Comparison of ENCODE assay signal across 10 mouse cellular contexts in genomic region chr7:27801137-27801536, GRCm38 (mm10). TPM values are rescaled to one million over a fixed set of nuclear protein-coding genes. Genes with fewer than 3 reads are reported as not detected.
DNase-seq lines count a peak whose midpoint lies in the region; ATAC-seq and TF ChIP-seq lines count a peak whose summit lies in the region.
"Had no signal": no experiment of that assay in that cellular context is flagged by ENCODE, and none has a peak within 500 bp of the region (broad histone marks: within the 10 kb centered on the region; RNA-seq: fewer than 3 reads in every experiment).

No protein-coding gene starts in this region.

- no peaks in the 10 kb centered on the region for H3K27me3 ChIP-seq in embryonic facial prominence, embryonic 14.5 days (replicated peaks; ENCODE audit: control insufficient read depth, insufficient read depth, low read length)
- no peaks in the 10 kb centered on the region for H3K27me3 ChIP-seq in embryonic facial prominence, embryonic 10.5 days (replicated peaks; ENCODE audit: low read depth, poor library complexity, severe bottlenecking)
- H3K27me3 ChIP-seq in kidney, postnatal 0 days (ENCODE audit: insufficient read depth, low read length) = no peaks in the 10 kb centered on the region
- no peaks in the 10 kb centered on the region for H3K27me3 ChIP-seq in E14TG2a.4 (ENCODE audit: insufficient read depth, low read length)
- H3K27me3 ChIP-seq: lung, embryonic 15.5 days had no signal

- H3K4me1 ChIP-seq in embryonic facial prominence, embryonic 14.5 days (ENCODE audit: control insufficient read depth, insufficient read depth, low read length) = peaks cover 8% of the 10 kb centered on the region
- H3K4me1 ChIP-seq in embryonic facial prominence, embryonic 10.5 days = peaks cover 34% of the 10 kb centered on the region
- H3K4me1 ChIP-seq in kidney, postnatal 0 days (replicated peaks; ENCODE audit: insufficient read depth, low read length) = 0 out of 2 replicates have a peak, but pooled peaks cover 3% of the 10 kb centered on the region
- H3K4me1 ChIP-seq in E14TG2a.4 (replicated peaks; ENCODE audit: low read depth, low read length) = peaks cover 21% of the 10 kb centered on the region

- H3K9me3 ChIP-seq in embryonic facial prominence, embryonic 14.5 days (ENCODE audit: control insufficient read depth, low read length) = no peaks in the 10 kb centered on the region
- H3K9me3 ChIP-seq in embryonic facial prominence, embryonic 10.5 days = 0 out of 2 replicates have a peak, but pooled peaks cover 6% of the 10 kb centered on the region
- no peaks in the 10 kb centered on the region for H3K9me3 ChIP-seq in kidney, postnatal 0 days (replicated peaks; ENCODE audit: low read length)
- H3K9me3 ChIP-seq in E14TG2a.4 (ENCODE audit: low read length) = peaks cover 21% of the 10 kb centered on the region
- H3K9me3 ChIP-seq: lung, embryonic 15.5 days had no signal

- 0 out of 2 replicates have a peak, but pooled peaks cover 3% of the 10 kb centered on the region for H3K36me3 ChIP-seq in embryonic facial prominence, embryonic 14.5 days (ENCODE audit: control insufficient read depth, insufficient read depth, low read length)
- peaks cover 3% of the 10 kb centered on the region; the same call in 1 of the 2 replicates for H3K36me3 ChIP-seq in embryonic facial prominence, embryonic 10.5 days (replicated peaks)
- no peaks in the 10 kb centered on the region for H3K36me3 ChIP-seq in kidney, postnatal 0 days (ENCODE audit: insufficient read depth, low read length)
- peaks cover 2% of the 10 kb centered on the region for H3K36me3 ChIP-seq in E14TG2a.4 (ENCODE audit: insufficient read depth, low read length)
- H3K36me3 ChIP-seq: lung, embryonic 15.5 days had no signal

- H3K4me3 ChIP-seq in embryonic facial prominence, embryonic 14.5 days (ENCODE audit: low read depth, low read length) = no peak overlapping the region
- H3K4me3 ChIP-seq in embryonic facial prominence, embryonic 10.5 days = no peak overlapping the region
- H3K4me3 ChIP-seq in kidney, postnatal 0 days (replicated peaks; ENCODE audit: low read depth, low read length) = no peak overlapping the region
- no peak overlapping the region for H3K4me3 ChIP-seq in E14TG2a.4 (replicated peaks; ENCODE audit: low read length)
- H3K4me3 ChIP-seq: lung, embryonic 15.5 days had no signal

- 59% methylated on average over 2 of the region's 2 CpGs for WGBS in embryonic facial prominence, embryonic 14.5 days
- 57% methylated on average over 2 of the region's 2 CpGs for WGBS in embryonic facial prominence, embryonic 10.5 days
- 59% methylated on average over 2 of the region's 2 CpGs for WGBS in kidney, postnatal 0 days

- no peak overlapping the region for H3K4me2 ChIP-seq in embryonic facial prominence, embryonic 14.5 days (ENCODE audit: low read depth, low read length)
- H3K4me2 ChIP-seq in kidney, postnatal 0 days (ENCODE audit: low read length) = no peak overlapping the region
- H3K4me2 ChIP-seq: lung, embryonic 15.5 days had no signal

- peak; percentile 17 for DNase-seq in embryonic facial prominence, embryonic 14.5 days (ENCODE audit: low spot score)
- no peak for DNase-seq in embryonic facial prominence, embryonic 10.5 days (ENCODE audit: low spot score)
- peak; percentile 12 for DNase-seq in kidney, postnatal 0 days (ENCODE audit: low spot score)
- no peak for DNase-seq in kidney, postnatal 10 days
- DNase-seq in embryo, embryonic 10.5 days (ENCODE audit: low spot score) = peak; percentile 34
- no peak for DNase-seq in thymus, postnatal 4 days
- DNase-seq in ovary, postnatal 14 days (ENCODE audit: low spot score) = no peak
- DNase-seq: right cerebral cortex, postnatal 4 days had no signal

- H3K9ac ChIP-seq in embryonic facial prominence, embryonic 14.5 days (ENCODE audit: low read depth, low read length) = no peak overlapping the region
- no peak overlapping the region for H3K9ac ChIP-seq in kidney, postnatal 0 days (ENCODE audit: low read depth, low read length)
- H3K9ac ChIP-seq: lung, embryonic 15.5 days had no signal

- ATAC-seq in embryonic facial prominence, embryonic 14.5 days (ENCODE audit: low read depth) = no peak
- ATAC-seq in kidney, postnatal 0 days (replicated peaks; ENCODE audit: low FRiP score, low read depth) = no peak

- peak; percentile 65 for TF ChIP-seq CTCF in kidney, postnatal 0 days (IDR thresholded peaks at IDR 0.05; ENCODE audit: low read depth)
- peak; percentile 38 for TF ChIP-seq CTCF in E14TG2a.4 (conservative IDR thresholded peaks at IDR 0.05; ENCODE audit: low read length)

- no peak overlapping the region for H3K27ac ChIP-seq in embryonic facial prominence, embryonic 14.5 days (replicated peaks; ENCODE audit: low read depth, low read length)
- no peak overlapping the region for H3K27ac ChIP-seq in embryonic facial prominence, embryonic 10.5 days (replicated peaks)
- no peak overlapping the region for H3K27ac ChIP-seq in kidney, postnatal 0 days
- H3K27ac ChIP-seq: lung, embryonic 15.5 days had no signal

RNA-seq across cellular contexts. Expression of gene Zfp626, which starts 5.9 kb away (rescaled TPM):
- 1.8 and 1.9 TPM in 2 replicates for polyA plus RNA-seq in embryonic facial prominence, embryonic 14.5 days (2014; fragmentation: Nextera tagmentation; extraction: Ambion mirVana)
- polyA plus RNA-seq in embryonic facial prominence, embryonic 10.5 days (2016; fragmentation: Nextera tagmentation; extraction: Ambion mirVana) = 1.9 and 2.4 TPM in 2 replicates
- 1.9 and 2.3 TPM in 2 replicates for polyA plus RNA-seq in kidney, postnatal 0 days (2015; fragmentation: Nextera tagmentation; extraction: Ambion mirVana)

RNA-seq across cellular contexts. Expression of gene Zfp59, which starts 37.3 kb away (rescaled TPM):
- 8.4 and 9.6 TPM in 2 replicates for polyA plus RNA-seq in embryonic facial prominence, embryonic 14.5 days (2014; fragmentation: Nextera tagmentation; extraction: Ambion mirVana)
- 10.1 and 10.2 TPM in 2 replicates for polyA plus RNA-seq in embryonic facial prominence, embryonic 10.5 days (2016; fragmentation: Nextera tagmentation; extraction: Ambion mirVana)
- 6.0 and 6.4 TPM in 2 replicates for polyA plus RNA-seq in kidney, postnatal 0 days (2015; fragmentation: Nextera tagmentation; extraction: Ambion mirVana)

RNA-seq across cellular contexts. Expression of gene Zfp607a, which starts 56.2 kb away (rescaled TPM):
- polyA plus RNA-seq in embryonic facial prominence, embryonic 14.5 days (2014; fragmentation: Nextera tagmentation; extraction: Ambion mirVana) = 3.1 and 3.2 TPM in 2 replicates
- polyA plus RNA-seq in embryonic facial prominence, embryonic 10.5 days (2016; fragmentation: Nextera tagmentation; extraction: Ambion mirVana) = 3.6 and 3.9 TPM in 2 replicates
- polyA plus RNA-seq in kidney, postnatal 0 days (2015; fragmentation: Nextera tagmentation; extraction: Ambion mirVana) = 2.2 and 2.4 TPM in 2 replicates

Comparison
In these comparisons a context has a peak if more than half of its experiments do, and no peak if none do; other contexts are left out.
1. DNase-seq: peak in embryonic facial prominence, embryonic 14.5 days (single experiment), kidney, postnatal 0 days (single experiment) and embryo, embryonic 10.5 days (single experiment); none in embryonic facial prominence, embryonic 10.5 days (single experiment), kidney, postnatal 10 days (single experiment), thymus, postnatal 4 days (single experiment) and ovary, postnatal 14 days (single experiment).